Comparison of ENCODE assay signal across 32 mouse cellular contexts in genomic region chr3:83676147-83676546, GRCm38 (mm10).
"Had no signal": no experiment of that assay in that cellular context is flagged by ENCODE, and none has a peak within 500 bp of the region (broad histone marks: within the 10 kb centered on the region; RNA-seq: fewer than 3 reads in every experiment).

No protein-coding gene starts in this region.

- H3K27ac ChIP-seq: limb, embryonic 10.5 days; limb, embryonic 12.5 days; limb, embryonic 13.5 days; limb, embryonic 15.5 days; liver, embryonic 12.5 days; liver, embryonic 13.5 days; liver, embryonic 14.5 days; liver, embryonic 15.5 days; lung, embryonic 15.5 days; macrophage; midbrain, embryonic 10.5 days; midbrain, embryonic 12.5 days; midbrain, embryonic 13.5 days; midbrain, embryonic 15.5 days; neural tube, embryonic 12.5 days had no signal

- H3K4me3 ChIP-seq: limb, embryonic 10.5 days; limb, embryonic 12.5 days; limb, embryonic 13.5 days; limb, embryonic 15.5 days; liver, embryonic 12.5 days; liver, embryonic 13.5 days; liver, embryonic 15.5 days; lung, embryonic 15.5 days; megakaryocyte, embryonic 14.5 days; midbrain, embryonic 10.5 days; midbrain, embryonic 12.5 days; midbrain, embryonic 13.5 days; midbrain, embryonic 15.5 days; myocyte; neural tube, embryonic 12.5 days had no signal

- H3K4me1 ChIP-seq: limb, embryonic 10.5 days; limb, embryonic 12.5 days; limb, embryonic 13.5 days; limb, embryonic 15.5 days; liver, embryonic 12.5 days; liver, embryonic 13.5 days; liver, embryonic 15.5 days; lung, embryonic 15.5 days; megakaryocyte, embryonic 14.5 days; midbrain, embryonic 10.5 days; midbrain, embryonic 12.5 days; midbrain, embryonic 13.5 days; midbrain, embryonic 15.5 days; neural tube, embryonic 12.5 days had no signal

- H3K27me3 ChIP-seq: limb, embryonic 12.5 days; limb, embryonic 13.5 days; limb, embryonic 15.5 days; liver, embryonic 12.5 days; liver, embryonic 13.5 days; liver, embryonic 15.5 days; lung, embryonic 15.5 days; megakaryocyte, embryonic 14.5 days; midbrain, embryonic 12.5 days; midbrain, embryonic 13.5 days; midbrain, embryonic 15.5 days; neural tube, embryonic 12.5 days had no signal

- H3K36me3 ChIP-seq: limb, embryonic 10.5 days; limb, embryonic 12.5 days; limb, embryonic 13.5 days; limb, embryonic 15.5 days; liver, embryonic 12.5 days; liver, embryonic 13.5 days; liver, embryonic 15.5 days; lung, embryonic 15.5 days; midbrain, embryonic 10.5 days; midbrain, embryonic 12.5 days; midbrain, embryonic 13.5 days; midbrain, embryonic 15.5 days; neural tube, embryonic 12.5 days had no signal

- ATAC-seq: liver, embryonic 12.5 days; liver, postnatal 0 days; lung, postnatal 0 days; midbrain, embryonic 13.5 days; midbrain, embryonic 15.5 days; midbrain, embryonic 16.5 days had no signal

- H3K9ac ChIP-seq: limb, embryonic 12.5 days; limb, embryonic 13.5 days; limb, embryonic 15.5 days; liver, embryonic 12.5 days; liver, embryonic 13.5 days; liver, embryonic 14.5 days; liver, embryonic 15.5 days; liver, postnatal 0 days; lung, embryonic 14.5 days; lung, embryonic 15.5 days; midbrain, embryonic 12.5 days; midbrain, embryonic 13.5 days; midbrain, embryonic 15.5 days; neural tube, embryonic 12.5 days had no signal

- H3K4me2 ChIP-seq: limb, embryonic 12.5 days; limb, embryonic 13.5 days; limb, embryonic 15.5 days; liver, embryonic 11.5 days; liver, embryonic 12.5 days; liver, embryonic 13.5 days; liver, embryonic 15.5 days; lung, embryonic 14.5 days; lung, embryonic 15.5 days; midbrain, embryonic 11.5 days; midbrain, embryonic 12.5 days; midbrain, embryonic 13.5 days; midbrain, embryonic 15.5 days; neural tube, embryonic 12.5 days had no signal

- DNase-seq: left cerebral cortex, postnatal 4 days; liver; liver, embryonic 13.5 days; liver, postnatal 0 days; lung, adult 18-20 months; lung, adult 2 months; lung, embryonic 14.5 days; lung, postnatal 10 days; lung, postnatal 14 days; lung, postnatal 36 days; lung, postnatal 4 days; midbrain, embryonic 14.5 days had no signal

- H3K9me3 ChIP-seq: limb, embryonic 10.5 days; limb, embryonic 12.5 days; limb, embryonic 13.5 days; limb, embryonic 15.5 days; liver, embryonic 12.5 days; liver, embryonic 13.5 days; liver, embryonic 15.5 days; lung, embryonic 15.5 days; megakaryocyte, embryonic 14.5 days; midbrain, embryonic 10.5 days; midbrain, embryonic 12.5 days; midbrain, embryonic 13.5 days; midbrain, embryonic 15.5 days; neural tube, embryonic 12.5 days had no signal
